Mouse (Mus musculus) E14TG2a.4 (cell line): ENCODE measurements at regions not wholly inside any gene's neighbourhood (a gene's known extent, or its start where the extent isn't known, plus 50 kb on each side); places are given as distances from the start of the nearest gene placed in this dataset.

Experiments used
- H3K27me3 ChIP-seq: 2 replicates; pipeline ENCODE4 v1.6.1; 2014; ENCODE audit warnings: low read length, control low read depth; ENCODE audit not compliant: insufficient read depth
- H3K36me3 ChIP-seq: 2 replicates; pipeline ENCODE4 v1.6.1; 2014; ENCODE audit warnings: low read length, control low read depth; ENCODE audit not compliant: insufficient read depth
- H3K4me1 ChIP-seq: replicated peaks from 2 replicates; pipeline ENCODE4 v1.6.1; 2014; ENCODE audit warnings: low read depth, low read length, control low read depth
- H3K4me3 ChIP-seq: replicated peaks from 2 replicates; pipeline ENCODE4 v1.5.1; 2014; ENCODE audit warnings: mild to moderate bottlenecking, low read length
- H3K9me3 ChIP-seq: 2 replicates; pipeline ENCODE4 v1.6.1; 2014; ENCODE audit warnings: low read length, control low read depth
- CTCF ChIP-seq: conservative IDR thresholded peaks from 2 replicates; pipeline ENCODE4 v1.5.1; 2014; ENCODE audit warnings: low read length
- NANOG ChIP-seq: IDR thresholded peaks from 2 replicates; pipeline ENCODE4 v1.6.1; 2014; ENCODE audit warnings: borderline replicate concordance, low read length, mixed read lengths
- POU5F1 ChIP-seq: IDR thresholded peaks from 2 replicates; pipeline ENCODE4 v1.6.1; 2014; ENCODE audit warnings: low read length, borderline replicate concordance

GRCm38 (mm10) chr7:75971706-75972105 is 123.6 kb downstream of the Klhl25 start:
- no peaks in the 10 kb centered on the region for H3K4me1 ChIP-seq
- H3K36me3 ChIP-seq, result no peaks in the 10 kb centered on the region
- no peak for TF ChIP-seq CTCF
- TF ChIP-seq NANOG, result no peak
- TF ChIP-seq POU5F1, result no peak
- no peak overlapping the region for H3K4me3 ChIP-seq
- H3K27me3 ChIP-seq, result no peaks in the 10 kb centered on the region
- H3K9me3 ChIP-seq, result peaks cover 12% of the 10 kb centered on the region

- Histone ChIP-seq H3K4me1 (peaks cover 6% of the 10 kb centered on the region; the same call in 1 of the 2 replicates), H3K4me3 (no peak overlapping the region), H3K36me3 (no peaks in the 10 kb centered on the region), H3K27me3 (peaks cover 12% of the 10 kb centered on the region), H3K9me3 (no peaks in the 10 kb centered on the region)
- TF ChIP-seq POU5F1, result no peak
- no peak for TF ChIP-seq CTCF
- TF ChIP-seq NANOG, result no peak
Observed at GRCm38 (mm10) chr7:75981560-75981959, 133.4 kb downstream of the Klhl25 start.

- peaks cover 12% of the 10 kb centered on the region for H3K27me3 ChIP-seq
- TF ChIP-seq NANOG, result no peak
- no peak for TF ChIP-seq POU5F1
- TF ChIP-seq CTCF, result no peak
- H3K9me3 ChIP-seq, result no peaks in the 10 kb centered on the region
- H3K4me1 ChIP-seq, result peaks cover 6% of the 10 kb centered on the region; the same call in 1 of the 2 replicates
- H3K4me3 ChIP-seq, result no peak overlapping the region
- H3K36me3 ChIP-seq, result no peaks in the 10 kb centered on the region
Observed at GRCm38 (mm10) chr7:75983029-75983808, 135.1 kb downstream of the Klhl25 start.

GRCm38 (mm10) chr7:75983809-75984171 is 135.7 kb downstream of the Klhl25 start:
- TF ChIP-seq NANOG (no peak), POU5F1 (no peak), CTCF (no peak)
- H3K4me1 ChIP-seq, result peaks cover 6% of the 10 kb centered on the region; the same call in 1 of the 2 replicates
- H3K9me3 ChIP-seq, result no peaks in the 10 kb centered on the region
- H3K36me3 ChIP-seq, result no peaks in the 10 kb centered on the region
- no peak overlapping the region for H3K4me3 ChIP-seq
- peaks cover 12% of the 10 kb centered on the region for H3K27me3 ChIP-seq

- Histone ChIP-seq H3K4me1 (no peaks in the 10 kb centered on the region), H3K4me3 (no peak overlapping the region), H3K9me3 (no peaks in the 10 kb centered on the region), H3K36me3 (no peaks in the 10 kb centered on the region), H3K27me3 (peaks cover 9% of the 10 kb centered on the region; the same call in 1 of the 2 replicates)
- no peak for TF ChIP-seq NANOG
Observed at GRCm38 (mm10) chr7:75998853-75999252, 150.7 kb downstream of the Klhl25 start.

- TF ChIP-seq NANOG, result no peak
- TF ChIP-seq CTCF, result no peak
- no peak for TF ChIP-seq POU5F1
- no peaks in the 10 kb centered on the region for H3K9me3 ChIP-seq
- H3K4me1 ChIP-seq, result no peaks in the 10 kb centered on the region
- no peaks in the 10 kb centered on the region for H3K36me3 ChIP-seq
- H3K27me3 ChIP-seq, result peaks cover 9% of the 10 kb centered on the region; the same call in 1 of the 2 replicates
- H3K4me3 ChIP-seq, result no peak overlapping the region
Observed at GRCm38 (mm10) chr7:75999324-75999907, 151.3 kb downstream of the Klhl25 start.

- Histone ChIP-seq H3K9me3 (no peaks in the 10 kb centered on the region), H3K27me3 (peaks cover 9% of the 10 kb centered on the region; the same call in 1 of the 2 replicates), H3K4me1 (no peaks in the 10 kb centered on the region), H3K36me3 (no peaks in the 10 kb centered on the region), H3K4me3 (no peak overlapping the region)
- TF ChIP-seq NANOG (no peak), POU5F1 (no peak), CTCF (no peak)
Observed at GRCm38 (mm10) chr7:76001012-76001411, 152.9 kb downstream of the Klhl25 start.

GRCm38 (mm10) chr7:76008226-76008625 is 160.1 kb downstream of the Klhl25 start:
- H3K4me1 ChIP-seq, result no peaks in the 10 kb centered on the region
- H3K36me3 ChIP-seq, result no peaks in the 10 kb centered on the region
- H3K4me3 ChIP-seq, result no peak overlapping the region
- peaks cover 38% of the 10 kb centered on the region for H3K9me3 ChIP-seq
- no peaks in the 10 kb centered on the region for H3K27me3 ChIP-seq
- TF ChIP-seq POU5F1, result no peak
- TF ChIP-seq CTCF, result no peak
- no peak for TF ChIP-seq NANOG
